22 mouse cellular contexts compared by ENCODE assay signal in genomic region chr2:98354200-98354599, GRCm38 (mm10).
DNase-seq lines count a peak whose midpoint lies in the region; ATAC-seq and TF ChIP-seq lines count a peak whose summit lies in the region.
"Had no signal": no experiment of that assay in that cellular context is flagged by ENCODE, and none has a peak within 500 bp of the region (broad histone marks: within the 10 kb centered on the region; RNA-seq: fewer than 3 reads in every experiment).

No protein-coding gene starts in this region.

- no peaks in the 10 kb centered on the region for H3K36me3 ChIP-seq in hindbrain, embryonic 15.5 days
- no peaks in the 10 kb centered on the region for H3K36me3 ChIP-seq in hindbrain, embryonic 10.5 days
- H3K36me3 ChIP-seq in midbrain, postnatal 0 days (ENCODE audit: insufficient read depth, low read length), result no peaks in the 10 kb centered on the region
- no peaks in the 10 kb centered on the region for H3K36me3 ChIP-seq in midbrain, embryonic 16.5 days (ENCODE audit: control insufficient read depth, insufficient read depth, low read length)
- no peaks in the 10 kb centered on the region for H3K36me3 ChIP-seq in hindbrain, postnatal 0 days (ENCODE audit: insufficient read depth, low read length)
- H3K36me3 ChIP-seq: embryonic facial prominence, embryonic 12.5 days; heart, embryonic 15.5 days; neural tube, embryonic 13.5 days had no signal

- peak; percentile 83 for ATAC-seq in hindbrain, embryonic 15.5 days (ENCODE audit: low FRiP score, low read depth)
- no peak for ATAC-seq in midbrain, postnatal 0 days (ENCODE audit: low FRiP score)
- no peak for ATAC-seq in midbrain, embryonic 16.5 days
- peak; percentile 86 for ATAC-seq in hindbrain, postnatal 0 days
- ATAC-seq: CD4-positive, CD25-positive, alpha-beta regulatory T cell, adult 4 months had no signal

- H3K4me2 ChIP-seq in hindbrain, embryonic 15.5 days, result no peak overlapping the region
- no peak overlapping the region for H3K4me2 ChIP-seq in midbrain, postnatal 0 days (ENCODE audit: low read depth, low read length, poor library complexity, severe bottlenecking)
- no peak overlapping the region for H3K4me2 ChIP-seq in midbrain, embryonic 16.5 days (ENCODE audit: low read length)
- no peak overlapping the region for H3K4me2 ChIP-seq in hindbrain, postnatal 0 days (ENCODE audit: low read depth, low read length)
- H3K4me2 ChIP-seq: embryonic facial prominence, embryonic 12.5 days; heart, embryonic 15.5 days; neural tube, embryonic 13.5 days had no signal

- no peak overlapping the region for H3K4me3 ChIP-seq in hindbrain, embryonic 15.5 days
- no peak overlapping the region for H3K4me3 ChIP-seq in hindbrain, embryonic 10.5 days
- no peak overlapping the region for H3K4me3 ChIP-seq in midbrain, postnatal 0 days (ENCODE audit: low read depth, low read length)
- H3K4me3 ChIP-seq in midbrain, embryonic 16.5 days (ENCODE audit: low read depth, low read length), result no peak overlapping the region
- H3K4me3 ChIP-seq in hindbrain, postnatal 0 days (ENCODE audit: low read length), result no peak overlapping the region
- H3K4me3 ChIP-seq: embryonic facial prominence, embryonic 12.5 days; heart, embryonic 15.5 days; myocyte; neural tube, embryonic 13.5 days had no signal

- no peak for TF ChIP-seq CTCF in midbrain, postnatal 0 days (IDR thresholded peaks at IDR 0.05)
- no peak for TF ChIP-seq CTCF in hindbrain, postnatal 0 days (IDR thresholded peaks at IDR 0.05; ENCODE audit: low read depth)

- H3K9me3 ChIP-seq in hindbrain, embryonic 15.5 days, result no peaks in the 10 kb centered on the region
- H3K9me3 ChIP-seq in hindbrain, embryonic 10.5 days, result no peaks in the 10 kb centered on the region
- H3K9me3 ChIP-seq in midbrain, postnatal 0 days (ENCODE audit: low read length), result no peaks in the 10 kb centered on the region
- H3K9me3 ChIP-seq in midbrain, embryonic 16.5 days (replicated peaks; ENCODE audit: control insufficient read depth, low read length, poor library complexity, severe bottlenecking), result peaks cover 3% of the 10 kb centered on the region
- H3K9me3 ChIP-seq in hindbrain, postnatal 0 days (ENCODE audit: low read length), result no peaks in the 10 kb centered on the region
- H3K9me3 ChIP-seq: embryonic facial prominence, embryonic 12.5 days; heart, embryonic 15.5 days; neural tube, embryonic 13.5 days had no signal

- DNase-seq in cerebellum, postnatal 25 days, result peak; percentile 19 to 32
- no peak for DNase-seq in cerebellum, adult 11-12 months
- DNase-seq in hindbrain, embryonic 10.5 days (ENCODE audit: low spot score), result no peak
- peak; percentile 63 for DNase-seq in midbrain, postnatal 0 days (ENCODE audit: low spot score)
- peak; percentile 53 for DNase-seq in hindbrain, postnatal 0 days (ENCODE audit: low spot score)
- DNase-seq in thymus, postnatal 36 days, result no peak
- DNase-seq: adrenal gland, postnatal 25 days; cerebellum, adult 8-10 months; heart, postnatal 36 days; kidney, adult 2 months; lung, postnatal 4 days; midbrain, embryonic 14.5 days; retina, postnatal 1 day; thymus, postnatal 14 days had no signal

- WGBS in hindbrain, embryonic 15.5 days, result 66% methylated on average over 2 of the region's 2 CpGs
- 84% methylated on average over 2 of the region's 2 CpGs for whole genome bisulfite sequencing in hindbrain, embryonic 10.5 days
- 68% methylated on average over 2 of the region's 2 CpGs for WGBS in midbrain, postnatal 0 days
- 75% methylated on average over 2 of the region's 2 CpGs for WGBS in midbrain, embryonic 16.5 days
- 55% methylated on average over 2 of the region's 2 CpGs for WGBS in hindbrain, postnatal 0 days

- H3K27me3 ChIP-seq in hindbrain, embryonic 15.5 days, result no peaks in the 10 kb centered on the region
- H3K27me3 ChIP-seq in hindbrain, embryonic 10.5 days (ENCODE audit: insufficient read depth, poor library complexity, severe bottlenecking), result no peaks in the 10 kb centered on the region
- no peaks in the 10 kb centered on the region for H3K27me3 ChIP-seq in midbrain, postnatal 0 days (ENCODE audit: insufficient read depth, low read length)
- no peaks in the 10 kb centered on the region for H3K27me3 ChIP-seq in midbrain, embryonic 16.5 days (ENCODE audit: control insufficient read depth, insufficient read depth, low read depth, low read length)
- no peaks in the 10 kb centered on the region for H3K27me3 ChIP-seq in hindbrain, postnatal 0 days (ENCODE audit: insufficient read depth, low read length)
- H3K27me3 ChIP-seq: embryonic facial prominence, embryonic 12.5 days; heart, embryonic 15.5 days; neural tube, embryonic 13.5 days had no signal

- H3K27ac ChIP-seq in hindbrain, embryonic 15.5 days (replicated peaks), result no peak overlapping the region
- H3K27ac ChIP-seq in hindbrain, embryonic 10.5 days, result no peak overlapping the region
- H3K27ac ChIP-seq in midbrain, postnatal 0 days (ENCODE audit: low read depth, low read length), result no peak overlapping the region
- no peak overlapping the region for H3K27ac ChIP-seq in midbrain, embryonic 16.5 days (ENCODE audit: low read length)
- H3K27ac ChIP-seq in hindbrain, postnatal 0 days, result no peak overlapping the region
- H3K27ac ChIP-seq: embryonic facial prominence, embryonic 12.5 days; heart, embryonic 15.5 days; kidney, postnatal 0 days; neural tube, embryonic 13.5 days had no signal

- no peaks in the 10 kb centered on the region for H3K4me1 ChIP-seq in hindbrain, embryonic 15.5 days (replicated peaks)
- H3K4me1 ChIP-seq in hindbrain, embryonic 10.5 days (replicated peaks), result no peaks in the 10 kb centered on the region
- no peaks in the 10 kb centered on the region for H3K4me1 ChIP-seq in midbrain, postnatal 0 days (ENCODE audit: insufficient read depth, low read length)
- no peaks in the 10 kb centered on the region for H3K4me1 ChIP-seq in midbrain, embryonic 16.5 days (ENCODE audit: control insufficient read depth, insufficient read depth, low read length)
- H3K4me1 ChIP-seq in hindbrain, postnatal 0 days (ENCODE audit: insufficient read depth, low read length), result no peaks in the 10 kb centered on the region
- H3K4me1 ChIP-seq: embryonic facial prominence, embryonic 12.5 days; heart, embryonic 15.5 days; neural tube, embryonic 13.5 days had no signal

- no peak overlapping the region for H3K9ac ChIP-seq in hindbrain, embryonic 15.5 days
- no peak overlapping the region for H3K9ac ChIP-seq in midbrain, postnatal 0 days (replicated peaks; ENCODE audit: low read length, poor library complexity, severe bottlenecking)
- H3K9ac ChIP-seq in midbrain, embryonic 16.5 days (ENCODE audit: low read depth, low read length), result no peak overlapping the region
- H3K9ac ChIP-seq in hindbrain, postnatal 0 days (replicated peaks; ENCODE audit: low read length), result no peak overlapping the region
- H3K9ac ChIP-seq: embryonic facial prominence, embryonic 12.5 days; heart, embryonic 15.5 days; neural tube, embryonic 13.5 days had no signal

Comparison
In these comparisons a context has a peak if more than half of its experiments do, and no peak if none do; other contexts are left out.
1. DNase-seq: peak in cerebellum, postnatal 25 days (2 of 2), midbrain, postnatal 0 days (single experiment) and hindbrain, postnatal 0 days (single experiment); none in cerebellum, adult 11-12 months (single experiment), hindbrain, embryonic 10.5 days (single experiment) and thymus, postnatal 36 days (0 of 2).
2. ATAC-seq: peak in hindbrain, embryonic 15.5 days (single experiment) and hindbrain, postnatal 0 days (single experiment); none in midbrain, postnatal 0 days (single experiment) and midbrain, embryonic 16.5 days (single experiment).